Mouse (Mus musculus) layer of hippocampus, postnatal 36 days (tissue): ENCODE data around the gene Cldn13. TPM values are rescaled to one million over a fixed set of nuclear protein-coding genes. Genes with fewer than 3 reads are reported as not detected.
"Not testable (repeated sequence)": the region's sequence is repeated elsewhere in the genome, so short reads cannot be mapped to it uniquely, and the experiment has no call there.

Experiments
- DNase-seq, 2 experiments: peaks; one replicate each; pipeline ENCODE4 v3.0.0; 2022
- total RNA-seq, 2 experiments: library from RNA; stranded (reverse); gene quantifications; 2 replicates each; pipeline ENCODE4 v1.2.3; 2021

Cldn13 gene
- total RNA-seq, 2 experiments from 2014 or later, result not detected

- not testable (repeated sequence) for DNase-seq
These were observed 18.4 kb upstream of the Cldn13 start for GRCm38 (mm10) chr5:134933686-134934085.

GRCm38 (mm10) chr5:134933281-134933680 is 18.0 kb upstream of the Cldn13 start:
- DNase-seq, result no peak

- peak; percentile 10 to 14 for DNase-seq
These were observed 17.6 kb upstream of the Cldn13 start for GRCm38 (mm10) chr5:134932903-134933276.

GRCm38 (mm10) chr5:134932179-134932902 is 17.0 kb upstream of the Cldn13 start, which contains the start of gene Mettl27:
Mettl27 (plus strand) TSS chr5:134932368.
- DNase-seq, result peak; percentile 80

GRCm38 (mm10) chr5:134929988-134930387 is 14.7 kb upstream of the Cldn13 start:
- no peak for DNase-seq

GRCm38 (mm10) chr5:134926726-134927125 is 11.4 kb upstream of the Cldn13 start:
- DNase-seq, result no peak

GRCm38 (mm10) chr5:134923141-134923540 is 7.8 kb upstream of the Cldn13 start:
- DNase-seq, result no peak

GRCm38 (mm10) chr5:134921106-134921505 is 5.8 kb upstream of the Cldn13 start:
- DNase-seq, result no peak

- no peak for DNase-seq
These were observed 4.9 kb upstream of the Cldn13 start for GRCm38 (mm10) chr5:134920106-134920687.

GRCm38 (mm10) chr5:134919097-134919496 is 3.8 kb upstream of the Cldn13 start:
- DNase-seq, result no peak

- no peak for DNase-seq
These were observed 2.9 kb upstream of the Cldn13 start for GRCm38 (mm10) chr5:134918071-134918832.

GRCm38 (mm10) chr5:134914510-134914909 is 816 bp downstream of the Cldn13 start:
- DNase-seq, result no peak

- no peak for DNase-seq
These were observed 1.6 kb downstream of the Cldn13 start for GRCm38 (mm10) chr5:134913753-134914152.

GRCm38 (mm10) chr5:134913352-134913751 is 2.0 kb downstream of the Cldn13 start:
- no peak for DNase-seq

GRCm38 (mm10) chr5:134911901-134912300 is 3.4 kb downstream of the Cldn13 start:
- no peak for DNase-seq

GRCm38 (mm10) chr5:134907135-134907534 is 8.2 kb downstream of the Cldn13 start:
- peak; percentile 93 to 96 for DNase-seq

GRCm38 (mm10) chr5:134906633-134907032 is 8.7 kb downstream of the Cldn13 start, which contains the start of gene Tmem270:
Tmem270 (minus strand) TSS chr5:134906733.
- DNase-seq, result no peak

GRCm38 (mm10) chr5:134901644-134902027 is 13.7 kb downstream of the Cldn13 start:
- DNase-seq, result no peak

- peak; percentile 32 to 35 for DNase-seq
These were observed 14.2 kb downstream of the Cldn13 start for GRCm38 (mm10) chr5:134901012-134901643.

GRCm38 (mm10) chr5:134897596-134897995 is 17.7 kb downstream of the Cldn13 start:
- DNase-seq, result no peak

GRCm38 (mm10) chr5:134896965-134897364 is 18.4 kb downstream of the Cldn13 start:
- no peak for DNase-seq

GRCm38 (mm10) chr5:134895291-134895690 is 20.0 kb downstream of the Cldn13 start:
- DNase-seq, result no peak

- no peak for DNase-seq
These were observed 22.6 kb downstream of the Cldn13 start for GRCm38 (mm10) chr5:134892717-134893116.
